Mouse (Mus musculus): ENCODE results near the gene Ralgds. TPM values are rescaled to one million over a fixed set of nuclear protein-coding genes. Genes with fewer than 3 reads are reported as not detected.

The Ralgds gene
- polyA plus RNA-seq, 1 experiment from 2014 or later: 67.5 TPM

GRCm38 (mm10) chr2:28527436-28528353, 14.8 kb downstream of the Ralgds start:
- H3K27me3 ChIP-seq (ENCODE audit: insufficient read depth, poor library complexity, severe bottlenecking): no peaks in the 10 kb centered on the region

GRCm38 (mm10) chr2:28528354-28528730, 15.4 kb downstream of the Ralgds start:
- DNase-seq (ENCODE audit: low spot score): no peak
- no peaks in the 10 kb centered on the region for H3K27me3 ChIP-seq (ENCODE audit: insufficient read depth, poor library complexity, severe bottlenecking)
- H3K9me3 ChIP-seq: no peaks in the 10 kb centered on the region
- no peaks in the 10 kb centered on the region for H3K36me3 ChIP-seq
- H3K4me3 ChIP-seq: no peak overlapping the region
- peaks cover 97% of the 10 kb centered on the region for H3K4me1 ChIP-seq (replicated peaks)
- 88% methylated on average over 7 of the region's 7 CpGs for WGBS
- peak overlapping the region; percentile 62 for H3K27ac ChIP-seq

More at GRCm38 (mm10) chr2:28527436-28528353, 14.8 kb downstream of the Ralgds start:
- WGBS: 89% methylated on average over 20 of the region's 20 CpGs
- Histone ChIP-seq H3K4me1 (replicated peaks) (peaks cover 93% of the 10 kb centered on the region), H3K9me3 (no peaks in the 10 kb centered on the region), H3K27ac (peak overlapping the region; percentile 62), H3K4me3 (no peak overlapping the region), H3K36me3 (no peaks in the 10 kb centered on the region)
- no peak for DNase-seq (ENCODE audit: low spot score)

- no peaks in the 10 kb centered on the region for H3K36me3 ChIP-seq
- H3K4me1 ChIP-seq (replicated peaks): peaks cover 97% of the 10 kb centered on the region
- H3K9me3 ChIP-seq: no peaks in the 10 kb centered on the region
- H3K27ac ChIP-seq: peak overlapping the region; percentile 45; the same call in 1 of the 2 replicates
- H3K27me3 ChIP-seq (ENCODE audit: insufficient read depth, poor library complexity, severe bottlenecking): 0 out of 2 replicates have a peak, but pooled peaks cover 6% of the 10 kb centered on the region
- WGBS: 78% methylated on average over 4 of the region's 4 CpGs
- DNase-seq (ENCODE audit: low spot score): no peak
- H3K4me3 ChIP-seq: no peak overlapping the region
Observed at GRCm38 (mm10) chr2:28529856-28530255, 16.9 kb downstream of the Ralgds start.

GRCm38 (mm10) chr2:28530311-28530710, 17.4 kb downstream of the Ralgds start:
- no peaks in the 10 kb centered on the region for H3K9me3 ChIP-seq
- 64% methylated on average over 7 of the region's 7 CpGs for WGBS
- DNase-seq (ENCODE audit: low spot score): no peak
- H3K36me3 ChIP-seq: no peaks in the 10 kb centered on the region
- peak overlapping the region; percentile 69 for H3K27ac ChIP-seq
- 0 out of 2 replicates have a peak, but pooled peaks cover 6% of the 10 kb centered on the region for H3K27me3 ChIP-seq (ENCODE audit: insufficient read depth, poor library complexity, severe bottlenecking)
- H3K4me1 ChIP-seq (replicated peaks): peaks cover 97% of the 10 kb centered on the region
- no peak overlapping the region for H3K4me3 ChIP-seq

GRCm38 (mm10) chr2:28532938-28533771, 20.2 kb downstream of the Ralgds start:
- Histone ChIP-seq H3K4me3 (peak overlapping the region; percentile 75), H3K9me3 (no peaks in the 10 kb centered on the region), H3K27me3 (ENCODE audit: insufficient read depth, poor library complexity, severe bottlenecking) (0 out of 2 replicates have a peak, but pooled peaks cover 6% of the 10 kb centered on the region), H3K36me3 (peaks cover 6% of the 10 kb centered on the region), H3K27ac (peak overlapping the region; percentile 89), H3K4me1 (replicated peaks) (peaks cover 98% of the 10 kb centered on the region)
- 3% methylated on average over 49 of the region's 49 CpGs for whole genome bisulfite sequencing
- peak; percentile 87 for DNase-seq (ENCODE audit: low spot score)

GRCm38 (mm10) chr2:28533901-28534435, 21.0 kb downstream of the Ralgds start:
- H3K27me3 ChIP-seq (ENCODE audit: insufficient read depth, poor library complexity, severe bottlenecking): 0 out of 2 replicates have a peak, but pooled peaks cover 6% of the 10 kb centered on the region
- WGBS: 59% methylated on average over 7 of the region's 7 CpGs
- H3K4me1 ChIP-seq (replicated peaks): peaks cover 99% of the 10 kb centered on the region
- peak overlapping the region; percentile 89 for H3K27ac ChIP-seq
- no peaks in the 10 kb centered on the region for H3K9me3 ChIP-seq
- peaks cover 6% of the 10 kb centered on the region for H3K36me3 ChIP-seq
- peak overlapping the region; percentile 75 for H3K4me3 ChIP-seq
- DNase-seq (ENCODE audit: low spot score): no peak

- 34% methylated on average over 11 of the region's 11 CpGs for WGBS
- no peaks in the 10 kb centered on the region for H3K9me3 ChIP-seq
- H3K4me1 ChIP-seq (replicated peaks): peaks cover 99% of the 10 kb centered on the region
- H3K36me3 ChIP-seq: peaks cover 6% of the 10 kb centered on the region
- H3K27ac ChIP-seq: peak overlapping the region; percentile 89
- peak; percentile 51 for DNase-seq (ENCODE audit: low spot score)
- H3K27me3 ChIP-seq (ENCODE audit: insufficient read depth, poor library complexity, severe bottlenecking): 0 out of 2 replicates have a peak, but pooled peaks cover 6% of the 10 kb centered on the region
- peak overlapping the region; percentile 75 for H3K4me3 ChIP-seq
Observed at GRCm38 (mm10) chr2:28534436-28535262, 21.7 kb downstream of the Ralgds start.

- DNase-seq (ENCODE audit: low spot score): no peak
- 0 out of 2 replicates have a peak, but pooled peaks cover 6% of the 10 kb centered on the region for H3K27me3 ChIP-seq (ENCODE audit: insufficient read depth, poor library complexity, severe bottlenecking)
- WGBS: 37% methylated on average over 4 of the region's 4 CpGs
Observed at GRCm38 (mm10) chr2:28535263-28535540, 22.3 kb downstream of the Ralgds start.

GRCm38 (mm10) chr2:28535650-28536049, 22.7 kb downstream of the Ralgds start:
- Histone ChIP-seq H3K9me3 (no peaks in the 10 kb centered on the region), H3K36me3 (peaks cover 11% of the 10 kb centered on the region), H3K27me3 (ENCODE audit: insufficient read depth, poor library complexity, severe bottlenecking) (0 out of 2 replicates have a peak, but pooled peaks cover 6% of the 10 kb centered on the region), H3K4me1 (replicated peaks) (peaks cover 99% of the 10 kb centered on the region), H3K4me3 (peak overlapping the region; percentile 75), H3K27ac (peak overlapping the region; percentile 89)
- 49% methylated on average over 7 of the region's 7 CpGs for WGBS
- no peak for DNase-seq (ENCODE audit: low spot score)

More at GRCm38 (mm10) chr2:28535263-28535540, 22.3 kb downstream of the Ralgds start:
- peak overlapping the region; percentile 89 for H3K27ac ChIP-seq
- H3K9me3 ChIP-seq: no peaks in the 10 kb centered on the region
- peak overlapping the region; percentile 75 for H3K4me3 ChIP-seq
- peaks cover 8% of the 10 kb centered on the region for H3K36me3 ChIP-seq
- peaks cover 99% of the 10 kb centered on the region for H3K4me1 ChIP-seq (replicated peaks)

- 0 out of 2 replicates have a peak, but pooled peaks cover 6% of the 10 kb centered on the region for H3K27me3 ChIP-seq (ENCODE audit: insufficient read depth, poor library complexity, severe bottlenecking)
- DNase-seq (ENCODE audit: low spot score): no peak
- peaks cover 11% of the 10 kb centered on the region for H3K36me3 ChIP-seq
- H3K4me3 ChIP-seq: 0 out of 2 replicates have a peak overlapping the region, but pooled peaks have one; percentile 75
- H3K27ac ChIP-seq: peak overlapping the region; percentile 89
- peaks cover 96% of the 10 kb centered on the region for H3K4me1 ChIP-seq (replicated peaks)
- WGBS: 81% methylated on average over 4 of the region's 4 CpGs
- H3K9me3 ChIP-seq: no peaks in the 10 kb centered on the region
Observed at GRCm38 (mm10) chr2:28536166-28536565, 23.2 kb downstream of the Ralgds start.

- Histone ChIP-seq H3K27ac (peak overlapping the region; percentile 89), H3K4me3 (no peak overlapping the region), H3K4me1 (replicated peaks) (peaks cover 96% of the 10 kb centered on the region), H3K9me3 (no peaks in the 10 kb centered on the region), H3K36me3 (peaks cover 19% of the 10 kb centered on the region), H3K27me3 (ENCODE audit: insufficient read depth, poor library complexity, severe bottlenecking) (0 out of 2 replicates have a peak, but pooled peaks cover 6% of the 10 kb centered on the region)
- WGBS: 74% methylated on average over 11 of the region's 11 CpGs
- no peak for DNase-seq (ENCODE audit: low spot score)
Observed at GRCm38 (mm10) chr2:28536766-28537633, 24.1 kb downstream of the Ralgds start.
